Mouse (Mus musculus) MN1 (cell line): ENCODE results near the gene Rara.

Experiments used
- DNase-seq: peaks from one replicate; pipeline ENCODE4 v3.0.0-alpha.2; 2016; ENCODE audit warnings: low spot score

The Rara gene

GRCm38 (mm10) chr11:98997659-98998058, 70.0 kb downstream of the Rara start:
- DNase-seq: no peak

GRCm38 (mm10) chr11:98998776-98999175, 71.2 kb downstream of the Rara start:
- DNase-seq: no peak

GRCm38 (mm10) chr11:98999243-98999642, 71.6 kb downstream of the Rara start:
- no peak for DNase-seq

- DNase-seq: no peak
These were observed 79.2 kb downstream of the Rara start for GRCm38 (mm10) chr11:99006788-99007187.

- DNase-seq: no peak
These were observed 82.5 kb downstream of the Rara start for GRCm38 (mm10) chr11:99010124-99010523.

GRCm38 (mm10) chr11:99010706-99011105, 83.1 kb downstream of the Rara start:
- no peak for DNase-seq

GRCm38 (mm10) chr11:99013856-99014255, 86.2 kb downstream of the Rara start:
- DNase-seq: no peak

GRCm38 (mm10) chr11:99019844-99020243, 92.2 kb downstream of the Rara start:
- DNase-seq: no peak

GRCm38 (mm10) chr11:99022384-99022933, 94.8 kb downstream of the Rara start:
- no peak for DNase-seq

- no peak for DNase-seq
These were observed 95.5 kb downstream of the Rara start for GRCm38 (mm10) chr11:99023094-99023493.

GRCm38 (mm10) chr11:99023500-99024467, 96.2 kb downstream of the Rara start, which contains the start of gene Top2a:
Gene Top2a, minus strand, starts transcription at chr11:99024189.
- DNase-seq: peak; percentile 98
